Mouse (Mus musculus) layer of hippocampus, adult 18-20 months (tissue): ENCODE measurements around the gene Tbc1d15. TPM values are rescaled to one million over a fixed set of nuclear protein-coding genes. Genes with fewer than 3 reads are reported as not detected.
"Not testable (repeated sequence)": the region's sequence is repeated elsewhere in the genome, so short reads cannot be mapped to it uniquely, and the experiment has no call there.

Experiments used
- DNase-seq, 2 experiments: peaks; one replicate each; pipeline ENCODE4 v3.0.0; 2022; ENCODE audit warnings: low spot score in 2 of 2
- total RNA-seq, 2 experiments: library from RNA; stranded (reverse); gene quantifications; 2 replicates each; pipeline ENCODE4 v1.2.3; 2021

The Tbc1d15 gene
- total RNA-seq, 2 experiments from 2014 or later = 60.3 to 62.9 TPM

DNA sequence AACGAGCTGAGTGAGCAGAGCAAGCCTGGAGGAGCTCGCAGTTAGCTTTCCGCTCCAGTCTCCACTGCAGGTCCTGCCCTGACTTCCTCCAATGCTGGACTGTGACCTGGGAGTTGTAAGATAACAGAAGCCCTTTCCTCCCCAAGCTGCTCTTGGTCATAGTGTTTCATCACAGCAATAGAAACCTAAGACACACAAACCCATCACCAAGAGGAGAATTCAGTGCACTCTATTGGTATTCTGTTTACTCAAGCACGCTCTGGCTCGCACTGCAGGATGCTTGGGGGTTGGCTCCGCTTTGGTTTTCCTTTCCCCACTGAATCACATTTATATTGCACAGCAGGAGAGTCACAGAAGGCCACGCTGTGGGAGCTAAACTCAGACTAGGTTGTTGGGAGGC, 3.2 kb downstream of the Tbc1d15 start:
- no peak for DNase-seq

- DNase-seq = no peak
These were observed 5.8 kb downstream of the Tbc1d15 start for GRCm38 (mm10) chr10:115245488-115245887.

DNA sequence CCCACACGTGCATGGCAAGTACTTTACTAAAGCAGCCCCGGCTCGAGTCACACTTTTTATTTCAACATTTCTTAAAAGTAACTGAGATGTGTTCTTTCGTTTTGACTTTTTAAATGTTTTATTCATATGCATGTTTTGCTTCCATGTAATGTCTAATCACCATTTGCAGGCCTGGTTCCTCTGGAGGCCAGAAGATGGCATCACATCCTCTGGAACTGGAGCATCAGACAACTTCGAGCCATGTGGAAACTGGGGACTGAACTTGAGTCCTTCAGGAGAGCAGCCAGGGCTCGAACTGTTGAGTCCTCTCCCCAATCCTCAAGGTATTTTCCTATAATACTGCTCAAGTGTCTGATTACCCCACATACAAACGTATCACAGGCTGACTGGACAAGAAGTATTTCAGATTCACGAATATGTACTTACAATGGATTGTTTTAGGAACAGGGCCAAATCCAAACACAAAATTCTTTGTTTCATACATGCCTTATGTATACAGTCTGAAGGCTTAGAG, 10.1 kb downstream of the Tbc1d15 start:
- no peak for DNase-seq

GRCm38 (mm10) chr10:115237931-115238330, 13.3 kb downstream of the Tbc1d15 start:
- no peak for DNase-seq

DNA sequence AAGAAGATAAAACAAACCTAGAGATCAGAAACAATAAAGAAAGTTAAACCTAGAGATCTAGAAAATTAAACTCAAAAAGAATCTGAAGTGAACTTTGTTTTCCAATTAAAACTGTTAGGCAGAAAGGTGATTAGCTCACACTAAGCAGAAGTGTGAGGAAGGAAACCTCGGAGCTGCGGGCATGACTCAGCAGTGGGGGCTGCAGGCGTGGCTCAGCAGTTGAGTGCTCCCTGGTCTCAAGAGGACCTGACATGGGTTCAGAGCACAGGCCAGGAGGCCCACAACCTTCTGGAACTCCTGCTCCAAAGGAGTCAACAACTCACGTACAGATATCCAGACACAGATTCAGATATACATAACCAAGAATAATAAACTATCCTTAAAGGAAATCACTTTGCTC, 14.5 kb downstream of the Tbc1d15 start:
- no peak for DNase-seq

GRCm38 (mm10) chr10:115235501-115235900, 15.8 kb downstream of the Tbc1d15 start:
- DNase-seq = no peak

GRCm38 (mm10) chr10:115233798-115234197, 17.5 kb downstream of the Tbc1d15 start:
- DNase-seq = no peak

- DNase-seq = no peak
These were observed 18.8 kb downstream of the Tbc1d15 start for GRCm38 (mm10) chr10:115232513-115232912.

DNA sequence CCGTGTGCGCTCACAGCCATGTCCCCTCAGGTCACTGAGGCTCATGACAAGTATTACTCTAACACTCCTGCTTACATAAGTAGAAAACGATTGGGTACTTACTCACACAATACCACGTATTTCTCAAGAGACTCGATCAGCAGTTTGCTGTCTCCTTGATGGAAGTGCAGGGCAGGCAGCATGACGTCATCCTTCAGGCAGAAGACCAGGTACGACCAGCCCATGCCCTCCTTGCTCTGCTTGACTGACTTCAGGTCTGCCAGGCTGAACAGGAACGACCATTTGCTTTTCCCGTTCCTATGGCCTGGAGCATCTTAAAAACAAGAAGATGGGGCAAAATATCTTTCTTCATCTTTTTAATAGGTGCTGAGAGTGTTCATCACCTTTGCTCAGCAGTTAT, 22.2 kb downstream of the Tbc1d15 start:
- no peak for DNase-seq

DNA sequence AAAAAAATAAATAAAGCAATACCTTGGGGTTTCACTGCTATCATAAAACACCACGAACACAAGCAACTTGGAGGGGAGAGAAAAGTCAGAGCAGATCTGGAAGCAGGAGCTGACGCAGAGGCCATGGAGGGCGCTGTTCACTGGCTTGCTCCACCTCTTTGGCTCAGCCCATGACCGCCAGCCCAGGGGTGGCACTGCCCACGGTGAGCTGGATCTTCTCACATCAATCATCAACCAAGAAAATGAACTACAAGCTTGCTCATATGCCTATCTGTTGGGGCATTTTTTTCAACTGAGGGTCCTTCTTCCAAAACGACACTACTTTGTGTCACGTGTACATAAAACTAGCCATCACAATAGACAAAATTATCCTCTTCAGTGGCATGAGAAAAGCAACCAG, 24.7 kb downstream of the Tbc1d15 start:
- no peak for DNase-seq

- peak; percentile 23 to 81 for DNase-seq
These were observed 27.4 kb downstream of the Tbc1d15 start for GRCm38 (mm10) chr10:115223845-115224244.

GRCm38 (mm10) chr10:115212916-115213580, 38.2 kb downstream of the Tbc1d15 start:
- DNase-seq = no peak

DNA sequence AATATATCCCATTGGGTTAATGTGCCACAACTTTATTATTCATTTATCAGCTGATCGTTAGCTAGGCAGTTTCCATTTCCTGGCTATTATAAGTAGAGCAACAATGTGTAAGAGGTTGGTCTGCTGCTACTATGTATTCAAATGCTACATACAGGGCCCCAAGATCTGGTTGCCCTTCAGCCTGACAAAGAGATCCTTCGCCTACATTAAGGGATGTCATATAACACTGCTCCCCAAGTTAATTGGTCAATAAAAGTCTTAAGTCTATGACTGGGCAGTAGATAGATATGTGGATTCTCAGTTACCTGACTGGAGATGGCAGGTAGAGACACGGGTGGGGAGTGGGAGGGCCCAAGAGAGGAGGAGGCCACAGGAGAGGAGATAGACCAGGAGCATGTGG, 45.4 kb downstream of the Tbc1d15 start:
- DNase-seq = no peak

DNA sequence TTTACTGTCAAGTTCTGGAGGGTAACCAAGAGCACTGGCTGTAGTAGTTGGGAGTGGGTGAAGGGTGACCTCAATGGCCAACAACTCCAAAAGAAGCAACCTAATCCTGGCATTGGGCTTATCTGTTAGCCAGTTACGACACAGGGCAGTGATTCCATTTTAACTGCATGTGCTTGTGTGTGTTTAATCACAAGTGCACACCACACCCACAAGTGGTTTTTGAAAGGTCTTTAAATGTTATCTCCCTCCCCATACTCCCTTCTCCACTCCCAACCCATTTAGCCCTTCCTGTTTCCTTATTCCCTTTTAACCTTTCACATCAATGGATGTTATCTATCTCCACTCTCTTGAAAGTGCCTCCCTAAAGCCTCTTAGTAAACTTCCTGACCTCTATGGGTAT, 46.0 kb downstream of the Tbc1d15 start:
- no peak for DNase-seq

- DNase-seq = no peak
These were observed 60.1 kb downstream of the Tbc1d15 start for GRCm38 (mm10) chr10:115191214-115191613.

- no peak for DNase-seq
These were observed 63.9 kb downstream of the Tbc1d15 start for GRCm38 (mm10) chr10:115187390-115187789.

DNA sequence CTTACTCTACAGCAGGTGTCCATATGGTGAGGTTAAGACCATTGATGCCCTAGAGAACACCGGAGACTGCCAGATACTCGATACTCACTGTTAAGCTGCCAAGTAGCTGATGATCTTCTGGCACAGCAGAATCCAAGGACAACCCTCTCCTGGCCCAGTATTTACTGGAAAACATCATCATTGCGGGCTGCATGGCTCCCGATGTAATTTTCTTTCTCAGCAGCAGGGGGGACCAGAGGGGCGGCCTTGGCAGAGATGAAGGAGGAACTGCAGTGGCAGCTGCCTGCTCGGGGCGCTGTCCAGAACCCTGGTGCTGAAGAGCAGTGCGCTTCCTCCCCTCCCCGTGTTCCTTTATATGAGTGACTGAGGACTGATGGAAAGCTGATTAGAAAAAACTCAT, 66.6 kb downstream of the Tbc1d15 start, which contains the start of gene Tph2:
Gene Tph2 (minus strand): TSS at position 326 of the 400 bp plus-strand sequence.
- DNase-seq = peak; percentile 34 to 69

- no peak for DNase-seq
These were observed 70.2 kb downstream of the Tbc1d15 start for GRCm38 (mm10) chr10:115181034-115181433.

- DNase-seq = not testable (repeated sequence)
These were observed 73.2 kb downstream of the Tbc1d15 start for GRCm38 (mm10) chr10:115178019-115178418.

- peak; percentile 16 to 39 for DNase-seq
These were observed 75.7 kb downstream of the Tbc1d15 start for GRCm38 (mm10) chr10:115175591-115175991.

DNA sequence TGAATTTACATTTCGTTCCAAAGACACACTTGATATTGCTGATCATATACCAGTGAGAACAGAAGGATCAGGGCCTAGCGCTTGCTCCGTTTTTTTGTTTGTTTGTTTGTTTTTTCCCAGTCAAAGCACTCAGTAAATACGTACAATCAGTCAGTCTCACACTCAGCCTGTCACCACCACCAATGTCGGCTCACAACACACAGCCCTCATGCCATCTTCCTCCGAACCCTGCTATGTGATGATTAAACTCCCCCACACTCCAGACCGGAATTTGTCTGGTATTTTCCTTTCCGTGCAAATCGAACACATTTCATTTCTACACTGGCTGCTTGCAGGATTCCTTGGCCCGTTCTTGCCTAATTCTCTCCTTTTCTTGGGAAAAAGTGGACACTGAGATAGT, 77.9 kb downstream of the Tbc1d15 start:
- DNase-seq = peak in 1 of 2 experiments; percentile 18

DNA sequence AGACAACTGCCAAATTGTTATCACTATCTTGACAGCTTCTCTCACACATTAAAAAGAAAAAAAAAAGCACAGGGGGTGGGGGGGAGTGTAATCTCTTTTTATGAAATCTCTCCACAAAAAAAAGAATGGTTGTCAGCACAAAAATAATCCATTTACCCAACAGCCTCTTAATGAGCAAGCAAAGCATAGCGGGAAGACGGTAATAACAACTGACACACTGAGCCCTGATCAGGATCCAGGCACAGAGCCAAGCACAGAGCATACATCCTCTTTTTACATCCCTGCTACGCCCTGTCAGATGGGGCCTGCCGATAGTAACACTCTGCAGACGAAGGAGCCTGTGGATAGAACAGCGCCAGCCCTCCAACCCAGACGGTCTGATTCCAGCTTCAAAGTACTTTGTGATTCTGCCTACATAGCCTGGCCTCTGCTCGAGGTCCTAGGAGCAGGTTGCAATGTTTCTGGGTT, 79.9 kb downstream of the Tbc1d15 start:
- DNase-seq = peak in 1 of 2 experiments; percentile 49
